Mouse (Mus musculus): ENCODE data around the gene Atp11c.

DNA sequence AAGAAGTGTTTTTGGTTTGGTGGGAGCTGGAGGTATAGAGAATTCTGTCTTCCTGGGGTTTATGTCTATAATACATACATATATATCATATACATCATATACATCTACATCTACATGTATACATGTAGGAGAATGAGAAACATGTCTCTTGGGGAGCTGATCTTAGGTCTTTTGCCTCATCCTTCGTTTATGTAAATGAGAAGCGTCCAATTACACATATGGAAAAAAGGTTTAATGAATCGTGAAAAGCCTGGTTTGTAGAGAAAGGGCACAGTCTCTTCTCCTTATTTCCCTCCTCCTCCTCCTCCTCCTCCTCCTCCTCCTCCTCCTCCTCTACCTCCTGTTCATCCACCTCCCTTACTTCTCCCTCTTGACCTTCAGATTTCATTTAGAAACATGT, 46.6 kb downstream of the Atp11c start:
- TF ChIP-seq CTCF (IDR thresholded peaks at IDR 0.05; ENCODE audit: low read depth) (no peak), EP300 (optimal IDR thresholded peaks at IDR 0.05) (no peak)

Measured in stomach, postnatal 0 days (tissue).